Mouse (Mus musculus): ENCODE results near the gene Bad.

Bad gene

GRCm38 (mm10) chr19:6915276-6915675, 26.4 kb upstream of the Bad start:
- no peak for DNase-seq

- no peak for DNase-seq
Observed at GRCm38 (mm10) chr19:6916496-6916895, 25.2 kb upstream of the Bad start.

- no peak for DNase-seq
Observed at GRCm38 (mm10) chr19:6918321-6918720, 23.3 kb upstream of the Bad start.

GRCm38 (mm10) chr19:6919431-6919830, 22.2 kb upstream of the Bad start:
- DNase-seq, result no peak

GRCm38 (mm10) chr19:6919876-6920740, 21.6 kb upstream of the Bad start:
- no peak for DNase-seq

GRCm38 (mm10) chr19:6920741-6921636, 20.7 kb upstream of the Bad start:
- peak; percentile 53 for DNase-seq

- DNase-seq, result peak; percentile 99
Observed at GRCm38 (mm10) chr19:6921647-6922567, 19.8 kb upstream of the Bad start, which contains the start of gene Esrra. Gene Esrra, minus strand, starts transcription at chr19:6921813.

- DNase-seq, result no peak
Observed at GRCm38 (mm10) chr19:6922901-6923735, 18.5 kb upstream of the Bad start.

- peak; percentile 94 for DNase-seq
Observed at GRCm38 (mm10) chr19:6924461-6925306, 17.0 kb upstream of the Bad start.

- DNase-seq, result no peak
Observed at GRCm38 (mm10) chr19:6925307-6925573, 16.4 kb upstream of the Bad start, which contains the start of gene Catsperz. Gene Catsperz, minus strand, starts transcription at chr19:6925380.

GRCm38 (mm10) chr19:6925611-6926329, 15.9 kb upstream of the Bad start:
- DNase-seq, result no peak

- no peak for DNase-seq
Observed at GRCm38 (mm10) chr19:6926559-6927255, 15.0 kb upstream of the Bad start.

- no peak for DNase-seq
Observed at GRCm38 (mm10) chr19:6928080-6928479, 13.6 kb upstream of the Bad start.

- DNase-seq, result no peak
Observed at GRCm38 (mm10) chr19:6931002-6931401, 10.7 kb upstream of the Bad start.

GRCm38 (mm10) chr19:6932018-6932417, 9.6 kb upstream of the Bad start:
- no peak for DNase-seq

GRCm38 (mm10) chr19:6933102-6933435, 8.6 kb upstream of the Bad start:
- no peak for DNase-seq

GRCm38 (mm10) chr19:6933436-6934194, 8.0 kb upstream of the Bad start:
- DNase-seq, result peak; percentile 65

- no peak for DNase-seq
Observed at GRCm38 (mm10) chr19:6934195-6934977, 7.3 kb upstream of the Bad start, which contains the start of gene Kcnk4. Gene Kcnk4, minus strand, starts transcription at chr19:6934515.

All from right cerebral cortex, postnatal 4 days (tissue).